Mouse (Mus musculus): ENCODE measurements at regions not wholly inside any gene's neighbourhood (a gene's known extent, or its start where the extent isn't known, plus 50 kb on each side); places are given as distances from the start of the nearest gene placed in this dataset.

DNA sequence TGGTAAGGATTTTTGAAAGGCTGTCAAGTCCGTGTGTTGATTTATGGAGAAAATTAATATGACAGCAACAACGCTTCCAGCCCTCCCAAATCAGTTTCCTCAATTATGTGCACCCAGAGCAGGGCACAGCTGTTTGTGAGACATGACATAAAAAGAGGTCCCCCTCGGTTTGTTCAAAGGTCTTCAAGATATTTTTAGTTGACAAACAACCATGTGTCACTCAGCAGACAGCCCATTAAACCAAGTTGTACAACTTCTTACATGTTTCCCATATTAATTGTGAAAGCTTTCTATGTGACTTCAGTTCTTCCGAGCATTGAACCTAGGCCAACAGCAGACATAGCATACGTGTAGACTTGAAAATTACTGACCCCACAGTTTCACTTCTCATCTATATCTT is 131.5 kb upstream of the Cdh5 start:
- no peaks in the 10 kb centered on the region for H3K27me3 ChIP-seq (ENCODE audit: control insufficient read depth, insufficient read depth, insufficient read length)
- H3ac ChIP-seq (ENCODE audit: control insufficient read depth, insufficient read length, low read depth), result no peak overlapping the region
- no peak for TF ChIP-seq CEBPB (IDR thresholded peaks at IDR 0.05; ENCODE audit: low read depth)
- TF ChIP-seq CTCF (IDR thresholded peaks at IDR 0.05; ENCODE audit: control insufficient read depth, insufficient read depth, insufficient read length), result no peak
- no peak for TF ChIP-seq MYOD1 (IDR thresholded peaks at IDR 0.05; ENCODE audit: control insufficient read depth, insufficient read length, low read depth)
- TF ChIP-seq USF1 (IDR thresholded peaks at IDR 0.05; ENCODE audit: low read depth), result no peak
- no peak for TF ChIP-seq MAX (IDR thresholded peaks at IDR 0.05)
- TF ChIP-seq MYOG (IDR thresholded peaks at IDR 0.05; ENCODE audit: control insufficient read depth, extremely low read depth, insufficient read length), result no peak
- TF ChIP-seq FOSL1 (IDR thresholded peaks at IDR 0.05; ENCODE audit: insufficient read depth, low read length, poor library complexity, severe bottlenecking), result no peak
- no peaks in the 10 kb centered on the region for H3K36me3 ChIP-seq (ENCODE audit: control insufficient read depth, insufficient read depth)
- no peaks in the 10 kb centered on the region for H3K79me2 ChIP-seq (ENCODE audit: control insufficient read depth, insufficient read depth)
- H3K4me3 ChIP-seq (ENCODE audit: insufficient read depth, poor library complexity, severe bottlenecking), result no peak overlapping the region
- H3K79me3 ChIP-seq (ENCODE audit: low read depth), result no peaks in the 10 kb centered on the region

DNA sequence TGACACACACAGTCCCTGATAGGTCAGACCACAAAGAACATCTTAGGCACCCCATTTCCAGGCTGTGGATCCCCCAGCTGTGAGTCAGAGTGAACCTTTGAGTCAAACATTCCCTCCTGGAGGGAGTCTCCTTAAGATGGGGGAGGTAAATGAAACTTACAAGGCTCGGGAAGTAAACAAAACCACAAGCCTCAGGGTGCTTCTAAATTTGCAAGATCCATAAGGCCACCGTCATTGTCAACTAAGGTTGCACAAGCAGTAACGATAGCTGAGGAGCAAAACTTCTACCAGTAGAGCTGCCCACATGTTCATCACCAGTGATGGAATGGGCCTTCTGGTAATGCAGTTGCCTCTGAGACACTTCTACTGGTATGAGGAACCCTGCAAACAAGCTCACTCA is 130.9 kb upstream of the Cdh5 start:
- no peak overlapping the region for H3ac ChIP-seq (ENCODE audit: control insufficient read depth, insufficient read length, low read depth)
- no peaks in the 10 kb centered on the region for H3K27me3 ChIP-seq (ENCODE audit: control insufficient read depth, insufficient read depth, insufficient read length)
- H3K79me3 ChIP-seq (ENCODE audit: low read depth), result no peaks in the 10 kb centered on the region
- H3K4me3 ChIP-seq (ENCODE audit: insufficient read depth, poor library complexity, severe bottlenecking), result no peak overlapping the region
- H3K79me2 ChIP-seq (ENCODE audit: control insufficient read depth, insufficient read depth), result no peaks in the 10 kb centered on the region
- no peaks in the 10 kb centered on the region for H3K36me3 ChIP-seq (ENCODE audit: control insufficient read depth, insufficient read depth)
- no peak for TF ChIP-seq USF1 (IDR thresholded peaks at IDR 0.05; ENCODE audit: low read depth)
- no peak for TF ChIP-seq CTCF (IDR thresholded peaks at IDR 0.05; ENCODE audit: control insufficient read depth, insufficient read depth, insufficient read length)
- TF ChIP-seq MYOD1 (IDR thresholded peaks at IDR 0.05; ENCODE audit: control insufficient read depth, insufficient read length, low read depth), result no peak
- no peak for TF ChIP-seq MAX (IDR thresholded peaks at IDR 0.05)
- TF ChIP-seq FOSL1 (IDR thresholded peaks at IDR 0.05; ENCODE audit: insufficient read depth, low read length, poor library complexity, severe bottlenecking), result no peak
- TF ChIP-seq MYOG (IDR thresholded peaks at IDR 0.05; ENCODE audit: control insufficient read depth, extremely low read depth, insufficient read length), result no peak
- TF ChIP-seq CEBPB (IDR thresholded peaks at IDR 0.05; ENCODE audit: low read depth), result no peak

DNA sequence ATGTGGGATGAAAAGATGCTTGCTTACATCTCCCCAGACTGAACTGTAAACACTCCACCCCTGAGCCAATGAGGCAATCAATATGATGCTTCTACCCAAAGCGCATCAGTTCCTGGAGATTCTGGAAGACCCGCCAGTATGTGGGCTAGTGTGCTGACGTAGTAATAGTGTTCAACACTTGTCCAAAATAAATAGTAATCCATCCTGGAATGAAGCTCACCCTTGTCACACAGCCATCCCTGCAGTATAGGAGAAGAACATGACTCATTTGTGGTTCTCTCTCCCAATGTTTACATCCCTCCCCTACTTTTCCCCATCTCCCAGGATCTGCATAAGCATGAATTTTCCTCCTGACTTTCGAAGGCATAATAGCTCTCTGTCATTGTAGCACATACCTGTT is 130.5 kb upstream of the Cdh5 start:
- Histone ChIP-seq H3K79me3 (ENCODE audit: low read depth) (no peaks in the 10 kb centered on the region), H3K36me3 (ENCODE audit: control insufficient read depth, insufficient read depth) (no peaks in the 10 kb centered on the region), H3K4me3 (ENCODE audit: insufficient read depth, poor library complexity, severe bottlenecking) (no peak overlapping the region), H3ac (ENCODE audit: control insufficient read depth, insufficient read length, low read depth) (no peak overlapping the region), H3K27me3 (ENCODE audit: control insufficient read depth, insufficient read depth, insufficient read length) (no peaks in the 10 kb centered on the region), H3K79me2 (ENCODE audit: control insufficient read depth, insufficient read depth) (no peaks in the 10 kb centered on the region)
- TF ChIP-seq FOSL1 (IDR thresholded peaks at IDR 0.05; ENCODE audit: insufficient read depth, low read length, poor library complexity, severe bottlenecking), result no peak
- TF ChIP-seq MYOD1 (IDR thresholded peaks at IDR 0.05; ENCODE audit: control insufficient read depth, insufficient read length, low read depth), result no peak
- no peak for TF ChIP-seq MYOG (IDR thresholded peaks at IDR 0.05; ENCODE audit: control insufficient read depth, extremely low read depth, insufficient read length)
- no peak for TF ChIP-seq MAX (IDR thresholded peaks at IDR 0.05)
- no peak for TF ChIP-seq CEBPB (IDR thresholded peaks at IDR 0.05; ENCODE audit: low read depth)
- TF ChIP-seq USF1 (IDR thresholded peaks at IDR 0.05; ENCODE audit: low read depth), result no peak
- TF ChIP-seq CTCF (IDR thresholded peaks at IDR 0.05; ENCODE audit: control insufficient read depth, insufficient read depth, insufficient read length), result no peak

DNA sequence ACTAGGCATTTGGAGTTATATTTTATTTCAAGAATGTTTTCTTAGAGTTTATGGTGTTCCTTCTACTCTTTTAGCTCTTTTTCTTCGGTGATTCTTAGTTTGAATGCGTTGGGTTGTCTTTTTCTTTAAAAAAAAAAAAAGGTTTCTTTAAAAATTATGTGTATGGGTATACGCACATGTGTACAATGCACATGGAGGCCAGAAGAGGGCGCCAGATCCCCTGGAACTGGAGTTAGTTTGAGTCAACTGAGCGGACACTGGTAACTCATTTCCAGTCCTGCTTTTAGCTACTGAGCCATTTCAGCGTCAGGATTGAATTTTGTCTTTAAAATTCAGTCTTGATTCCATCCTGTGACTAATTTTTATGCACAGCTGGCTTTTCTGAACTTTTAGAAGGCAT is 124.9 kb upstream of the Cdh5 start:
- no peaks in the 10 kb centered on the region for H3K79me2 ChIP-seq (ENCODE audit: control insufficient read depth, insufficient read depth)
- H3K79me3 ChIP-seq (ENCODE audit: low read depth), result no peaks in the 10 kb centered on the region
- no peaks in the 10 kb centered on the region for H3K36me3 ChIP-seq (ENCODE audit: control insufficient read depth, insufficient read depth)
- H3K4me3 ChIP-seq (ENCODE audit: insufficient read depth, poor library complexity, severe bottlenecking), result no peak overlapping the region
- H3K27me3 ChIP-seq (ENCODE audit: control insufficient read depth, insufficient read depth, insufficient read length), result no peaks in the 10 kb centered on the region
- H3ac ChIP-seq (ENCODE audit: control insufficient read depth, insufficient read length, low read depth), result no peak overlapping the region
- no peak for TF ChIP-seq MAX (IDR thresholded peaks at IDR 0.05)

DNA sequence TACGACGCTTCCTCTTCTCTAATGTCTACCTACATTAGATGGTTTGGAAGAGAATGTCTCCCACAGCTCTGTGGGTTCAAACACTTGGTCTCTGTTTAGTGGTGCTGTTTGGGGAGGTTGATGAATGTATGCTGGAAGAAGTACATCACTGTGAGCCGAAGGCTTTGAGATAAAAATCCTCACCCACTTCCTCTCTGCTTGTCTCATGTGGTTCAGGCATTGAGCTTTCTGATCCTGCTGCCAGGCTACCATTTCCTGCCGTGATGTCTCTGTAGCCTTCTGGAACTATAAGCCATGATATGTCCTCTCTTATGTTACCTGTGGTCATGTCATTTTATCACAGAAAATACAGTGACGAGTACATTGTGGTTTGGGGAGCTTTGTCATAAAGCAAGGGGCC is 122.5 kb upstream of the Cdh5 start:
- Histone ChIP-seq H3ac (ENCODE audit: control insufficient read depth, insufficient read length, low read depth) (no peak overlapping the region), H3K79me2 (ENCODE audit: control insufficient read depth, insufficient read depth) (no peaks in the 10 kb centered on the region), H3K27me3 (ENCODE audit: control insufficient read depth, insufficient read depth, insufficient read length) (no peaks in the 10 kb centered on the region), H3K36me3 (ENCODE audit: control insufficient read depth, insufficient read depth) (no peaks in the 10 kb centered on the region), H3K79me3 (ENCODE audit: low read depth) (no peaks in the 10 kb centered on the region), H3K4me3 (ENCODE audit: insufficient read depth, poor library complexity, severe bottlenecking) (no peak overlapping the region)
- no peak for TF ChIP-seq MYOG (IDR thresholded peaks at IDR 0.05; ENCODE audit: control insufficient read depth, extremely low read depth, insufficient read length)
- no peak for TF ChIP-seq MAX (IDR thresholded peaks at IDR 0.05)
- no peak for TF ChIP-seq USF1 (IDR thresholded peaks at IDR 0.05; ENCODE audit: low read depth)
- TF ChIP-seq CTCF (IDR thresholded peaks at IDR 0.05; ENCODE audit: control insufficient read depth, insufficient read depth, insufficient read length), result no peak
- no peak for TF ChIP-seq MYOD1 (IDR thresholded peaks at IDR 0.05; ENCODE audit: control insufficient read depth, insufficient read length, low read depth)

DNA sequence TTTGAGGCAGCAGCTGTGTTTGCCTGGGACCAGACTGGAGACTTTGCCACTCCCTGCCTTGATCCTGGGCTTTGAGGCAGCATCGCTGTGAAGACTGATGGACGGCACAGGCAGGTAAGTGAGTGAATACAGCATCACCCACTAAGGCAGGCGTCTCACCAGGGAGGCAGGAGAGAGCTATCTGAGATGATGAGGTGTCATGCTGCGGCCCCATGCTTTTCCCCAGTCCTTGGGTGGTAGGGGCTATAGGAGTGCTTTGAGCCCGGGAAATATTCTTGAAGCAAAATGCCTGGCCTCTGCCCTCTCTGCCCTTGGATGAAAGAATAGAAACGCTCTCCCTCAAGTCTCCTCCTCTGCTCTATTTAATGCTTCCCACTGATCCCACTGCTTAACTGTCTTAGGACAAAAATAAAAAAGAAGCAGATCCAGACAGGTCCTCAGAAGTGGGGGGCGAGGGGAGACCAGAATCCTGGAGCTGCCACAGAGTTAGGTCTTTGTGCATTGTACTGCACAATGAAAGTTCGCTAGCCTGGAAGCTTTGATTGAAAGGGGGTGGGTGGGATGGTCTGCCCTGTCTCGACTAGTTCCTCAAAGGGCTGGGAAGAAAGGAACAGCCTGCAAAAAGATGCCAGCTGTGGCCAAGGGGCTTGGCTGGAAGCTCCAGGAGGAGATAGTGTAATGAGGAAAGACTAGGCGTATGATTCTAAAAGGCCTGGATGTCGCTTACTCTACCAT is 117.4 kb upstream of the Cdh5 start:
- Histone ChIP-seq H3K79me3 (ENCODE audit: low read depth) (no peaks in the 10 kb centered on the region), H3K27me3 (ENCODE audit: control insufficient read depth, insufficient read depth, insufficient read length) (no peaks in the 10 kb centered on the region), H3K79me2 (ENCODE audit: control insufficient read depth, insufficient read depth) (no peaks in the 10 kb centered on the region), H3K4me3 (ENCODE audit: insufficient read depth, poor library complexity, severe bottlenecking) (no peak overlapping the region), H3ac (ENCODE audit: control insufficient read depth, insufficient read length, low read depth) (no peak overlapping the region), H3K36me3 (ENCODE audit: control insufficient read depth, insufficient read depth) (no peaks in the 10 kb centered on the region)
- TF ChIP-seq CTCF (IDR thresholded peaks at IDR 0.05; ENCODE audit: control insufficient read depth, insufficient read depth, insufficient read length), result no peak
- TF ChIP-seq USF1 (IDR thresholded peaks at IDR 0.05; ENCODE audit: low read depth), result no peak
- no peak for TF ChIP-seq MYOD1 (IDR thresholded peaks at IDR 0.05; ENCODE audit: control insufficient read depth, insufficient read length, low read depth)
- TF ChIP-seq FOSL1 (IDR thresholded peaks at IDR 0.05; ENCODE audit: insufficient read depth, low read length, poor library complexity, severe bottlenecking), result no peak
- no peak for TF ChIP-seq MAX (IDR thresholded peaks at IDR 0.05)
- TF ChIP-seq MYOG (IDR thresholded peaks at IDR 0.05; ENCODE audit: control insufficient read depth, extremely low read depth, insufficient read length), result no peak
- TF ChIP-seq CEBPB (IDR thresholded peaks at IDR 0.05; ENCODE audit: low read depth), result no peak

Measured in C2C12 (cell line).